Mouse (Mus musculus) lung, postnatal 0 days (tissue): Measurements from ENCODE around the gene Ppp3r1. TPM values are rescaled to one million over a fixed set of nuclear protein-coding genes. Genes with fewer than 3 reads are reported as not detected.
"Not testable (repeated sequence)": the region's sequence is repeated elsewhere in the genome, so short reads cannot be mapped to it uniquely, and the experiment has no call there.

Source experiments
- ATAC-seq: fragments of 200-750 bp; cut with Nextera tagmentation; 2 replicates; pipeline ENCODE4 v1.8.0; 2017; ENCODE audit warnings: moderate library complexity
- DNase-seq: peaks from one replicate; pipeline ENCODE4 v3.0.0-alpha.2; 2016; ENCODE audit warnings: low spot score
- H3K27ac ChIP-seq: fragments of 300-500 bp; sonication (generic); 2 replicates; pipeline ENCODE4 v1.5.1; 2014; ENCODE audit warnings: antibody characterized with exemption, mild to moderate bottlenecking, low read length, mixed read lengths
- H3K27me3 ChIP-seq: fragments of 300-500 bp; sonication (generic); replicated peaks from 2 replicates; pipeline ENCODE4 v1.6.1; 2014; ENCODE audit warnings: low read length, mixed read lengths; ENCODE audit not compliant: insufficient read depth
- H3K36me3 ChIP-seq: fragments of 300-500 bp; sonication (generic); 2 replicates; pipeline ENCODE4 v1.6.1; 2014; ENCODE audit warnings: low read length, mixed read lengths; ENCODE audit not compliant: insufficient read depth
- H3K4me1 ChIP-seq: fragments of 300-500 bp; sonication (generic); 2 replicates; pipeline ENCODE4 v1.6.1; 2014; ENCODE audit warnings: antibody characterized with exemption, low read depth, low read length, mixed read lengths; ENCODE audit not compliant: insufficient read depth
- H3K4me2 ChIP-seq: fragments of 300-500 bp; sonication (generic); replicated peaks from 2 replicates; pipeline ENCODE4 v1.6.1; 2014; ENCODE audit warnings: low read depth, mild to moderate bottlenecking, low read length, moderate library complexity, mixed read lengths
- H3K4me3 ChIP-seq: fragments of 300-500 bp; sonication (generic); 2 replicates; pipeline ENCODE4 v1.5.1; 2014; ENCODE audit warnings: low read depth, low read length
- H3K9ac ChIP-seq: fragments of 300-500 bp; sonication (generic); replicated peaks from 2 replicates; pipeline ENCODE4 v1.6.1; 2014; ENCODE audit warnings: low read depth, mild to moderate bottlenecking
- H3K9me3 ChIP-seq: fragments of 300-500 bp; sonication (generic); 2 replicates; pipeline ENCODE4 v1.6.1; 2016; ENCODE audit warnings: low read length, mixed read lengths
- CTCF ChIP-seq: IDR thresholded peaks from 2 replicates; pipeline ENCODE4 v1.5.1; 2016; ENCODE audit warnings: antibody characterized with exemption, mild to moderate bottlenecking
- EP300 ChIP-seq: IDR thresholded peaks from 2 replicates; pipeline ENCODE4 v1.6.1; 2016; ENCODE audit warnings: antibody characterized with exemption, mild to moderate bottlenecking, control low read depth
- WGBS: fragments of 180-500 bp; shearing (Covaris S2); extraction: QIAGEN DNeasy Blood & Tissue Kit; methylation state at CpG from one replicate; pipeline ENCODE4 v1.1.7; 2014; 5-methylcytosine and 5-hydroxymethylcytosine counted together
- polyA plus RNA-seq: library from polyadenylated mRNA; unstranded; fragments of >200 nt; fragmentation: Nextera tagmentation; extraction: Ambion mirVana; gene quantifications from 2 replicates; pipeline ENCODE4 v1.2.1, GENCODE M21; 2015

The Ppp3r1 gene
- polyA plus RNA-seq, 1 experiment from 2014 or later = 112 TPM

DNA sequence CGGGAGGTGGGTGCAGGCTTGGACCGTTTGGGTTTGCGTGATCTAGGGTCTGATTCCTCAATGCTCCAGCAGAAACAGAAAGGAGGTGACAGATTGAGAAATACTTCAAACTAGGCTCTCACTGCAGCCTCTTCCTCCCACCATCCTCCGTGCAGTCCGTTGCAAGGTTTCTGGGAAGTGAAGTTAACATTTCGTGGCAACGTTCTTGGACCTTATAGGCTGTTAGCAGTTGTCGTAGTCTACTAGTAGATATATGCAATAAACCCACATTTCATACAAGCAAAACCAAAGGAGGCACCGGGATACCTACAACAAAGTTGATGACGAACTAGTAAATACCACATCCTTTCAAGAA is 53.1 kb downstream of the Ppp3r1 start:
- TF ChIP-seq EP300 (no peak), CTCF (no peak)
- peak overlapping the region; percentile 75 for H3K4me3 ChIP-seq
- H3K27me3 ChIP-seq = no peaks in the 10 kb centered on the region
- peak overlapping the region; percentile 76 for H3K9ac ChIP-seq
- no peak; the same call in 1 of the 2 replicates for ATAC-seq
- peaks cover 11% of the 10 kb centered on the region for H3K4me1 ChIP-seq
- 2% methylated on average over 10 of the region's 10 CpGs for WGBS
- H3K27ac ChIP-seq = peak overlapping the region; percentile 57
- no peaks in the 10 kb centered on the region for H3K9me3 ChIP-seq
- no peaks in the 10 kb centered on the region for H3K36me3 ChIP-seq
- DNase-seq = no peak
- H3K4me2 ChIP-seq = peak overlapping the region; percentile 64

DNA sequence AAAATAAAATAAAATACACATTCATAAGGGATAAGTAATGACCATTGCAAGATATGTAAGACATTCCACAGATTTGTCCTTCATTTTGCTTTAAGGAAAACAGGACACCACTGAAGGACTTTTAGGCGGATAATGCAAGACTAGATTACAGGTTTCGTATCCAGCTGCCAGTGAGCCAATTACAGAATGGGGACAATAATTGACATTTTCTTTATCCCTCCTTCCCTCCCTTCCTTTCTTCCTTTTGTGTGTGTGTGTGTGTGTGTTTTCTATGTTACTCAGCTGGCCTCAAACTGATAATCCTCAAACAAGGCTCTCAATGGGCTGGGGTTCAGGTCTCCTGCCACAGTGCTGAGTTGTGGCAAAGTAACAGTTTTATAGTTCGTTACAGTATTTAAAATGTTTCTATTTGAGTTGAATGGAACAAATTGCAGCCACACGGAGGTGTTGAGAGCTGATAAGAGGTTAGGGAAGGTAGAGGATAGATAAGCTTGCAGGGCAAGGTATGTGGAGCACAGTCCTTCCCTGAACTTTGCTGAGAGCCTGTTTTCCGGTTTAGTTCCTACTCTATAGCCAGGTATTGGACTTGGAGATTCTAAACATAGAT is 53.9 kb downstream of the Ppp3r1 start:
- Histone ChIP-seq H3K9ac (no peak overlapping the region), H3K36me3 (no peaks in the 10 kb centered on the region), H3K27ac (no peak overlapping the region), H3K4me3 (no peak overlapping the region), H3K27me3 (no peaks in the 10 kb centered on the region), H3K9me3 (no peaks in the 10 kb centered on the region), H3K4me1 (peaks cover 11% of the 10 kb centered on the region), H3K4me2 (no peak overlapping the region)
- WGBS = 58% methylated on average over 5 of the region's 5 CpGs
- no peak for ATAC-seq
- TF ChIP-seq EP300 (no peak), CTCF (no peak)
- no peak for DNase-seq

DNA sequence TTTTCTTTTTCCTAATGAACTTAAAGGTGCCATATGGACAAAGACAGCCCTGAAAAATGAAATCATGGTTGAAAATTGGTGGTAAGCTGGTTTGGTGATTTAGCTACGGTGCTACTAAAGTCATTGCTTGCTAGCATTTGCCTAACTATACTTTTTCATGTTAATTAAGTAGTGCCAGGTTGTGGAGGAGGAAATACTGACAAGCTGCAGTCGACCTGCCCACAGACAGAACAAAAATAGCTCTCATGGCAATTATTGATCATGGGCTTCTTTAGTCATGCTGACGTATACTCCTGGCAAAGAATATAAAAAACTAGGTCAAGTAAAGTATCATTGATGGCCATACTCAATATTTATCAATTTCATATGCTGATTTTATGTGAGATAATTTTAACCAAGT is 56.4 kb downstream of the Ppp3r1 start:
- DNase-seq (no peak), ATAC-seq (no peak)
- H3K4me1 ChIP-seq = peaks cover 11% of the 10 kb centered on the region
- WGBS = 86% methylated on average over 3 of the region's 3 CpGs
- H3K27me3 ChIP-seq = no peaks in the 10 kb centered on the region
- no peak overlapping the region for H3K4me2 ChIP-seq
- no peaks in the 10 kb centered on the region for H3K9me3 ChIP-seq
- no peak overlapping the region for H3K27ac ChIP-seq
- no peaks in the 10 kb centered on the region for H3K36me3 ChIP-seq
- TF ChIP-seq CTCF (no peak), EP300 (no peak)
- H3K4me3 ChIP-seq = no peak overlapping the region
- no peak overlapping the region for H3K9ac ChIP-seq

DNA sequence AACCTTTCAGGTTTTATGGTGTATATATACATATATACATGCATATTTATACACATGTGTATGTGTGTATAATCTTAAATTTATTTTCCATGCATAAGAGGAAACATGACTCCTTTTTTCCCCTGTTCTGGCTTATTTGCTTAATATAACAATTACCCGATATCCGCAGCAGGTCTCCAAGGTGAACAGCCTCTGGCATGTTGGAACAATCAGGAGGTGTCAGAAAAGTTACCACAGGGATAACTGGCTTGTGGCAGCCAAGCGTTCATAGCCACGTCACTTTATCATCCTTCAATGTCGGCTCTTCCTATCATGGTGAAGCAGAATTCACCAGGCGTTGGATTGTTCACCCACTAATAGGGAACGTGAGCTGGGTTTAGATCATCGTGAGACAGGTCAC is 62.1 kb downstream of the Ppp3r1 start:
- Histone ChIP-seq H3K27me3 (no peaks in the 10 kb centered on the region), H3K4me1 (no peaks in the 10 kb centered on the region), H3K36me3 (peaks cover 4% of the 10 kb centered on the region; the same call in 1 of the 2 replicates), H3K4me3 (no peak overlapping the region), H3K9me3 (no peaks in the 10 kb centered on the region), H3K4me2 (no peak overlapping the region), H3K27ac (no peak overlapping the region), H3K9ac (no peak overlapping the region)
- 94% methylated on average over 8 of the region's 8 CpGs for WGBS
- no peak for TF ChIP-seq EP300
- no peak for TF ChIP-seq CTCF
- ATAC-seq (no peak), DNase-seq (no peak)

DNA sequence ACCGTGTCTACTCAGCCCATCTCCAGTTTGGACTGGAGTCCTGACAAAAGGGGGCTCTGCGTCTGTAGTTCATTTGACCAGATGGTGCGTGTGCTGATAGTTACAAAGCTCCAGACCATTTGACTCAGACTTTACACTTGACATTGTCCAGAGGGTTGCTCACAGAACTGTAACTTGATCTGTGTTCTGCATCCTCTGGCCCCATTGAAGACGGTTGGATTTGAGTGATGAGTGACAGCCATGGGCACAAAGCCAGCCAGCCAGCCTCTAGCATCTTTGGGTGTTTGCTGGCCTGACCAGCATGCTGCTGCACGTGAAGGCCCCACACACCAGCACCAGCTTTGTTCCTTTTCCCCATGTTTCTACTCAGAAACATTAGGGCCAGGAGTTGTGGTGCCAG is 73.7 kb downstream of the Ppp3r1 start:
- Histone ChIP-seq H3K27me3 (no peaks in the 10 kb centered on the region), H3K4me2 (no peak overlapping the region), H3K27ac (no peak overlapping the region), H3K4me3 (no peak overlapping the region), H3K9ac (no peak overlapping the region), H3K9me3 (no peaks in the 10 kb centered on the region), H3K36me3 (peaks cover 15% of the 10 kb centered on the region; the same call in 1 of the 2 replicates), H3K4me1 (no peaks in the 10 kb centered on the region)
- TF ChIP-seq EP300 (no peak), CTCF (no peak)
- WGBS = 63% methylated on average over 5 of the region's 5 CpGs
- DNase-seq = no peak
- no peak for ATAC-seq

DNA sequence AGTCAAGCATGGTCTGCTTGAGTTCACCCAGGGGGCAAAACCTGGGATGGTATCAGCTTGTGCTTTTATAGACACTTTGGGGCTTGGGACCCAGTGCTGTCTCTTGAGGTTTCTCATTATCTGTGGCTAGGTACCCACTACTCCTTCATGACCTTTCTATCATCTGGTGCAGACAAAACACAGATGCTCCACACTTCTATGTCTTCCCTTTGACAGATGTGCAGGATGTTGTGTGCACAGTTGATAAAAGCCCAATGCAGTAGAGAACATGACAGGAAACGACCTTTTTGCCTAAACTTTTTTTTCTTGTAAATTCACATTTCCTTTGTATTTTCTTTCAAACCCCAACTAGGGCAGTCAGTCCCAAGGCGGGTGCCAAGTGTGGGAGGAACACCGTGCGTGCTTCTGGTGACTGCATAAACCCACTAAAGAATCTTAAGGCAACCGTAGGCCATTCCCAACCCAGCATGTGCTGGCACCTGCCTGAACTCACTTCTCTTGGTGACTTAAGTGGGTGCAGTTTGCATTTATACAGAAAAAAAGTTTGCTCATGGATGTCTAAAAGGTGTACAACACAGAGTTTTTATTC is 77.5 kb downstream of the Ppp3r1 start:
- 67% methylated on average over 5 of the region's 5 CpGs for WGBS
- no peak overlapping the region for H3K4me3 ChIP-seq
- TF ChIP-seq CTCF (no peak), EP300 (no peak)
- peaks cover 12% of the 10 kb centered on the region; the same call in 1 of the 2 replicates for H3K36me3 ChIP-seq
- no peak for DNase-seq
- ATAC-seq = no peak
- H3K9ac ChIP-seq = no peak overlapping the region
- H3K4me2 ChIP-seq = no peak overlapping the region
- H3K27ac ChIP-seq = no peak overlapping the region
- no peaks in the 10 kb centered on the region for H3K9me3 ChIP-seq
- H3K4me1 ChIP-seq = no peaks in the 10 kb centered on the region
- no peaks in the 10 kb centered on the region for H3K27me3 ChIP-seq

- ATAC-seq, H3K4me2 ChIP-seq, H3K36me3 ChIP-seq, H3K9me3 ChIP-seq, H3K4me1 ChIP-seq, H3K27me3 ChIP-seq, H3K9ac ChIP-seq, H3K27ac ChIP-seq, DNase-seq, H3K4me3 ChIP-seq: not testable (repeated sequence)
- 85% methylated on average over 5 of the region's 5 CpGs for WGBS
These were observed 79.5 kb downstream of the Ppp3r1 start for GRCm38 (mm10) chr11:17238598-17238997.
